Mouse (Mus musculus) forebrain, postnatal 0 days (tissue): ENCODE results near the gene Cmtr1. TPM values are rescaled to one million over a fixed set of nuclear protein-coding genes. Genes with fewer than 3 reads are reported as not detected.
"Not testable (repeated sequence)": the region's sequence is repeated elsewhere in the genome, so short reads cannot be mapped to it uniquely, and the experiment has no call there.

ENCODE experiments used
- ATAC-seq: fragments of 200-750 bp; cut with Nextera tagmentation; 2 replicates; pipeline ENCODE4 v1.8.0; 2017; ENCODE audit warnings: mild to moderate bottlenecking, moderate library complexity
- DNase-seq: peaks from one replicate; pipeline ENCODE4 v3.0.0-alpha.2; 2015
- H3K27ac ChIP-seq: fragments of 300-500 bp; sonication (generic); 2 replicates; pipeline ENCODE4 v1.5.1; 2014; ENCODE audit warnings: low read depth, mild to moderate bottlenecking, antibody characterized with exemption, low read length, moderate library complexity, mixed read lengths
- H3K27me3 ChIP-seq: fragments of 300-500 bp; sonication (generic); 2 replicates; pipeline ENCODE4 v1.6.1; 2014; ENCODE audit warnings: mild to moderate bottlenecking, low read length, mixed read lengths; ENCODE audit not compliant: insufficient read depth
- H3K36me3 ChIP-seq: fragments of 300-500 bp; sonication (generic); 2 replicates; pipeline ENCODE4 v1.6.1; 2014; ENCODE audit warnings: mild to moderate bottlenecking, moderate library complexity; ENCODE audit not compliant: insufficient read depth
- H3K4me1 ChIP-seq: fragments of 300-500 bp; sonication (generic); 2 replicates; pipeline ENCODE4 v1.6.1; 2014; ENCODE audit warnings: antibody characterized with exemption; ENCODE audit not compliant: insufficient read depth
- H3K4me2 ChIP-seq: fragments of 300-500 bp; sonication (generic); 2 replicates; pipeline ENCODE4 v1.6.1; 2014; ENCODE audit warnings: low read depth, mild to moderate bottlenecking, moderate library complexity
- H3K4me3 ChIP-seq: fragments of 300-500 bp; sonication (generic); 2 replicates; pipeline ENCODE4 v1.5.1; 2014; ENCODE audit warnings: low read depth, low read length, mixed read lengths
- H3K9ac ChIP-seq: fragments of 300-500 bp; sonication (generic); 2 replicates; pipeline ENCODE4 v1.6.1; 2014; ENCODE audit warnings: mild to moderate bottlenecking
- H3K9me3 ChIP-seq: fragments of 300-500 bp; sonication (generic); 2 replicates; pipeline ENCODE4 v1.6.1; 2016; ENCODE audit warnings: low read length
- CTCF ChIP-seq: sonication (generic); IDR thresholded peaks from 2 replicates; pipeline ENCODE4 v1.5.1; 2016; ENCODE audit warnings: antibody characterized with exemption, control low read depth, low read depth
- WGBS: fragments of 180-500 bp; shearing (Covaris S2); extraction: QIAGEN DNeasy Blood & Tissue Kit; methylation state at CpG from one replicate; pipeline ENCODE4 v1.1.7; 2014; 5-methylcytosine and 5-hydroxymethylcytosine counted together
- polyA plus RNA-seq: library from polyadenylated mRNA; unstranded; fragments of >200 nt; fragmentation: Nextera tagmentation; extraction: Ambion mirVana; gene quantifications from 2 replicates; pipeline ENCODE4 v1.2.1, GENCODE M21; 2015
- total RNA-seq: library from RNA; depleted of rRNA; stranded (reverse); fragments of >200 nt; gene quantifications from 2 replicates; pipeline ENCODE4 v1.2.3, GENCODE M21; 2014

Cmtr1 gene
- total and polyA plus RNA-seq, 2 experiments from 2014 or later, result 81.9 to 92.3 TPM

GRCm38 (mm10) chr17:29711745-29712431 lies 51.5 kb downstream of the Cmtr1 start:
- DNase-seq (no peak), ATAC-seq (no peak)

GRCm38 (mm10) chr17:29712565-29712964 lies 52.2 kb downstream of the Cmtr1 start:
- DNase-seq (no peak), ATAC-seq (no peak)
- Histone ChIP-seq H3K4me3 (no peak overlapping the region), H3K9me3 (no peaks in the 10 kb centered on the region), H3K27ac (no peak overlapping the region), H3K27me3 (no peaks in the 10 kb centered on the region), H3K4me1 (peaks cover 34% of the 10 kb centered on the region), H3K36me3 (no peaks in the 10 kb centered on the region), H3K4me2 (no peak overlapping the region), H3K9ac (no peak overlapping the region)
- WGBS, result 30% methylated on average over 7 of the region's 7 CpGs
- TF ChIP-seq CTCF, result no peak

More at GRCm38 (mm10) chr17:29711745-29712431, 51.5 kb downstream of the Cmtr1 start:
- Histone ChIP-seq H3K4me1 (peaks cover 30% of the 10 kb centered on the region), H3K9ac (no peak overlapping the region), H3K27me3 (no peaks in the 10 kb centered on the region), H3K4me2 (no peak overlapping the region), H3K36me3 (no peaks in the 10 kb centered on the region), H3K9me3 (no peaks in the 10 kb centered on the region), H3K4me3 (no peak overlapping the region), H3K27ac (0 out of 2 replicates have a peak overlapping the region, but pooled peaks have one; percentile 54)
- whole genome bisulfite sequencing, result 55% methylated on average over 8 of the region's 8 CpGs
- no peak for TF ChIP-seq CTCF

GRCm38 (mm10) chr17:29713734-29714133 lies 53.3 kb downstream of the Cmtr1 start:
- H3K27ac ChIP-seq, result not testable (repeated sequence)

GRCm38 (mm10) chr17:29716732-29717445 lies 56.5 kb downstream of the Cmtr1 start, which contains the start of gene Ccdc167:
Gene Ccdc167, minus strand, starts transcription at chr17:29717044.
- Histone ChIP-seq H3K27ac (peak within 1 kb of the TSS; percentile 70), H3K9me3 (no peaks in the 10 kb centered on the region), H3K4me1 (peaks cover 19% of the 10 kb centered on the region), H3K4me2 (peak within 1 kb of the TSS; percentile 91), H3K36me3 (no peaks in the 10 kb centered on the region), H3K4me3 (peak within 1 kb of the TSS; percentile 55), H3K9ac (peak within 1 kb of the TSS; percentile 52), H3K27me3 (no peaks in the 10 kb centered on the region)
- ATAC-seq, result peak; percentile 98
- no peak for TF ChIP-seq CTCF
- 7% methylated on average over 41 of the region's 41 CpGs for WGBS
- DNase-seq, result peak; percentile 99

More at GRCm38 (mm10) chr17:29713734-29714133, 53.3 kb downstream of the Cmtr1 start:
- H3K27me3 ChIP-seq, H3K9me3 ChIP-seq, ATAC-seq, DNase-seq, H3K4me2 ChIP-seq, H3K4me3 ChIP-seq, H3K9ac ChIP-seq, H3K36me3 ChIP-seq: not testable (repeated sequence)
- peaks cover 34% of the 10 kb centered on the region for H3K4me1 ChIP-seq
- WGBS, result 93% methylated on average over 4 of the region's 4 CpGs

- Histone ChIP-seq H3K9me3 (no peaks in the 10 kb centered on the region), H3K4me1 (peaks cover 19% of the 10 kb centered on the region), H3K36me3 (no peaks in the 10 kb centered on the region), H3K4me3 (no peak overlapping the region), H3K27me3 (no peaks in the 10 kb centered on the region), H3K9ac (no peak overlapping the region), H3K27ac (no peak overlapping the region), H3K4me2 (no peak overlapping the region)
- DNase-seq, result peak; percentile 61
- 54% methylated on average over 8 of the region's 8 CpGs for WGBS
- TF ChIP-seq CTCF, result no peak
- no peak for ATAC-seq
These were observed 58.3 kb downstream of the Cmtr1 start for GRCm38 (mm10) chr17:29718660-29719059.

GRCm38 (mm10) chr17:29719628-29720575 lies 59.5 kb downstream of the Cmtr1 start:
- no peaks in the 10 kb centered on the region for H3K9me3 ChIP-seq
- DNase-seq (no peak), ATAC-seq (no peak)
- H3K27ac ChIP-seq, result no peak overlapping the region
- H3K36me3 ChIP-seq, result no peaks in the 10 kb centered on the region
- H3K4me3 ChIP-seq, result no peak overlapping the region
- no peaks in the 10 kb centered on the region for H3K27me3 ChIP-seq
- H3K4me1 ChIP-seq, result peaks cover 19% of the 10 kb centered on the region
- 71% methylated on average over 13 of the region's 13 CpGs for WGBS
- H3K9ac ChIP-seq, result no peak overlapping the region
- H3K4me2 ChIP-seq, result no peak overlapping the region
- TF ChIP-seq CTCF, result no peak
